Mouse (Mus musculus): ENCODE data around the gene Rab6a.

- no peak for TF ChIP-seq CTCF (IDR thresholded peaks at IDR 0.05; ENCODE audit: low read depth, low read length)
- TF ChIP-seq EP300 (IDR thresholded peaks at IDR 0.05; ENCODE audit: insufficient read depth, low read depth, low read length): no peak
- no peak for TF ChIP-seq POLR2A (IDR thresholded peaks at IDR 0.05; ENCODE audit: insufficient read depth, low read length)
These were observed 28.4 kb upstream of the Rab6a start for GRCm38 (mm10) chr7:100578794-100579193.

Data from ES-Bruce4 (cell line).